Mouse (Mus musculus): ENCODE data around the gene Pnmt. TPM values are rescaled to one million over a fixed set of nuclear protein-coding genes. Genes with fewer than 3 reads are reported as not detected.
A peak's percentile ranks its signal among the peaks of the same experiment; 100 is the strongest.

Gene Pnmt
- polyA plus RNA-seq, 1 experiment from 2014 or later = 2.2 TPM

DNA sequence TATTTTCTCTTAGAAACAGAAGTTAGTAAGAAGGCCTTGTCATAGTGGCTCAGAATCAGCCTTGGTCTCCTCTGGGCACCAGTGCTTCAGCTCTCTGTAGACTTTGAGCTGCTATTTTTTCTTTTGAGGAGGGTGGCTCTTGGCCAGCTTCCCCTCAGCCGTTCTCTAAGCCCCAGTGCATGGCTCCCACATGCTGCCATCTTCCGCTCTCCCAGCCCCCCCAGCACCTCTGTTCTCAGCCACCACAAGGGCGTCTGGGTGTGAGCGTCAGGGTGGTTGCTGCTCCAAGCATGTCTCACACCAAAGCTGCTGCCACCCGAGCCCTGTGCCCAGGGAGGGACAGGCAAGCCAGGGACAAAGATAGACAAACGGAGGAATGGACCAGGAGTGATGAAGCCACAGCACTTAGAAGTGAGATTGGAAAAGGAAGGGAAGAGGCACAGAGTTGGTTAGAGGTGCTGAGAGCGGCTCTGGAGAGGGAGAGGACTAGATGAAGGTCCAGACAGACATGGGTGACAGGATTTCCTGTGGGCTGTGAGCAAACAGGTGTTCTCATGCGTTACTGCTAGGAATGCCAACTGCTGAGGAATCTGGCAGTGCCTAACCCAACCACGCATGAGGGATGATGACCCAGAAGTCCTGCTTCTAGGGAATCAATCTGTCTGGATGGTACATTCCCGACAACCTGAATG lies 18.9 kb upstream of the Pnmt start:
- Histone ChIP-seq H3K9ac (ENCODE audit: low read depth, low read length) (no peak overlapping the region), H3K4me2 (replicated peaks; ENCODE audit: low read depth, low read length) (no peak overlapping the region), H3K27ac (ENCODE audit: low read depth, low read length) (no peak overlapping the region), H3K27me3 (ENCODE audit: control insufficient read depth, insufficient read depth, low read length) (no peaks in the 10 kb centered on the region), H3K36me3 (ENCODE audit: control insufficient read depth, insufficient read depth, low read length) (peaks cover 4% of the 10 kb centered on the region; the same call in 1 of the 2 replicates), H3K9me3 (ENCODE audit: control insufficient read depth, low read length) (no peaks in the 10 kb centered on the region), H3K4me3 (ENCODE audit: low read length) (no peak overlapping the region), H3K4me1 (ENCODE audit: control insufficient read depth, insufficient read depth, low read length) (peaks cover 7% of the 10 kb centered on the region; the same call in 1 of the 2 replicates)
- no peak for ATAC-seq (ENCODE audit: low FRiP score, low TSS enrichment)
- 80% methylated on average over 10 of the region's 10 CpGs for WGBS

DNA sequence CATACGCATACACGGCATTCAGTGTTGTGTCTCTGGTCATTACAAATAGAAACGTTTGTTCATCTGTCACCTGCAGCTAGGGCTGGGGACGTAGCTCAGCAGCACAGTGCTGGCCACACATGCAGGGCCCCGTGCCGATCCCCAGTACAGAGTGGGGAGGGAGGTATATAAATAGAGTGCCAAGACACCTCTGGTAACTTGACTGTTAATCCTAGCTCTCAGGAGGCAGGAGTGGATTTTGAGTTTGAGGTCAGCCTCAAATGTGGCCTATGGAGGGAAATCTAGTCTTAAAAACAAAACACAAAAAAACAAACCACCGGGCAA lies 18.4 kb upstream of the Pnmt start:
- Histone ChIP-seq H3K4me3 (ENCODE audit: low read length) (no peak overlapping the region), H3K9ac (ENCODE audit: low read depth, low read length) (no peak overlapping the region), H3K4me1 (ENCODE audit: control insufficient read depth, insufficient read depth, low read length) (peaks cover 6% of the 10 kb centered on the region; the same call in 1 of the 2 replicates), H3K36me3 (ENCODE audit: control insufficient read depth, insufficient read depth, low read length) (peaks cover 4% of the 10 kb centered on the region; the same call in 1 of the 2 replicates), H3K4me2 (replicated peaks; ENCODE audit: low read depth, low read length) (no peak overlapping the region), H3K27me3 (ENCODE audit: control insufficient read depth, insufficient read depth, low read length) (no peaks in the 10 kb centered on the region), H3K27ac (ENCODE audit: low read depth, low read length) (no peak overlapping the region), H3K9me3 (ENCODE audit: control insufficient read depth, low read length) (no peaks in the 10 kb centered on the region)
- no peak for ATAC-seq (ENCODE audit: low FRiP score, low TSS enrichment)
- 87% methylated on average over 7 of the region's 7 CpGs for WGBS

DNA sequence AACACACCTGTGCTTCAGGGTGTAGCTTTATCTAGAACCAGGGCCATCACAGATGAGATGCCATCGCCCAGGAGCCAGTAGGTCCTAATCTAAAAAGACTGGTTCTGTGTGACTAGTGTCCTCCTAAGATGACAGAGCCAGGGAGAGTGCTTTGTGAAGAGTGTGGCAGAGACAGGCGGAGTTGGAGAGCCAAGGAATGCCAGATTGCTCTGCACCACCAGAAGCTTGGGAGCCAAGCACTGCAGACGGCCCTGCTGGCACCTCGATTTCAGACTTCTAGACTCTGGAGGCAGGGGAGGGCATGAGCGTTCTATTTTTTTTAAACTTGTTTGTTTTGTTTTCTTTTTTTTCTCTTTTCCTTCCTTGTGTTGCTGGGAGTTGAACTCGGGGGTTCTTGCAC lies 16.9 kb upstream of the Pnmt start:
- no peak overlapping the region for H3K27ac ChIP-seq (ENCODE audit: low read depth, low read length)
- WGBS = 75% methylated on average over 6 of the region's 6 CpGs
- ATAC-seq (ENCODE audit: low FRiP score, low TSS enrichment) = no peak

GRCm38 (mm10) chr11:98370588-98370987 lies 15.7 kb upstream of the Pnmt start:
- Histone ChIP-seq H3K4me1 (ENCODE audit: control insufficient read depth, insufficient read depth, low read length) (peaks cover 6% of the 10 kb centered on the region; the same call in 1 of the 2 replicates), H3K36me3 (ENCODE audit: control insufficient read depth, insufficient read depth, low read length) (peaks cover 21% of the 10 kb centered on the region), H3K9me3 (ENCODE audit: control insufficient read depth, low read length) (no peaks in the 10 kb centered on the region), H3K4me3 (ENCODE audit: low read length) (no peak overlapping the region), H3K4me2 (replicated peaks; ENCODE audit: low read depth, low read length) (no peak overlapping the region), H3K27me3 (ENCODE audit: control insufficient read depth, insufficient read depth, low read length) (no peaks in the 10 kb centered on the region), H3K9ac (ENCODE audit: low read depth, low read length) (no peak overlapping the region), H3K27ac (ENCODE audit: low read depth, low read length) (no peak overlapping the region)
- 86% methylated on average over 2 of the region's 2 CpGs for WGBS
- no peak for ATAC-seq (ENCODE audit: low FRiP score, low TSS enrichment)

More for the DNA sequence above, 16.9 kb upstream of the Pnmt start:
- peaks cover 9% of the 10 kb centered on the region; the same call in 1 of the 2 replicates for H3K36me3 ChIP-seq (ENCODE audit: control insufficient read depth, insufficient read depth, low read length)
- no peaks in the 10 kb centered on the region for H3K27me3 ChIP-seq (ENCODE audit: control insufficient read depth, insufficient read depth, low read length)
- no peak overlapping the region for H3K9ac ChIP-seq (ENCODE audit: low read depth, low read length)
- H3K9me3 ChIP-seq (ENCODE audit: control insufficient read depth, low read length) = no peaks in the 10 kb centered on the region
- H3K4me3 ChIP-seq (ENCODE audit: low read length) = no peak overlapping the region
- H3K4me2 ChIP-seq (replicated peaks; ENCODE audit: low read depth, low read length) = no peak overlapping the region
- H3K4me1 ChIP-seq (ENCODE audit: control insufficient read depth, insufficient read depth, low read length) = peaks cover 6% of the 10 kb centered on the region; the same call in 1 of the 2 replicates

DNA sequence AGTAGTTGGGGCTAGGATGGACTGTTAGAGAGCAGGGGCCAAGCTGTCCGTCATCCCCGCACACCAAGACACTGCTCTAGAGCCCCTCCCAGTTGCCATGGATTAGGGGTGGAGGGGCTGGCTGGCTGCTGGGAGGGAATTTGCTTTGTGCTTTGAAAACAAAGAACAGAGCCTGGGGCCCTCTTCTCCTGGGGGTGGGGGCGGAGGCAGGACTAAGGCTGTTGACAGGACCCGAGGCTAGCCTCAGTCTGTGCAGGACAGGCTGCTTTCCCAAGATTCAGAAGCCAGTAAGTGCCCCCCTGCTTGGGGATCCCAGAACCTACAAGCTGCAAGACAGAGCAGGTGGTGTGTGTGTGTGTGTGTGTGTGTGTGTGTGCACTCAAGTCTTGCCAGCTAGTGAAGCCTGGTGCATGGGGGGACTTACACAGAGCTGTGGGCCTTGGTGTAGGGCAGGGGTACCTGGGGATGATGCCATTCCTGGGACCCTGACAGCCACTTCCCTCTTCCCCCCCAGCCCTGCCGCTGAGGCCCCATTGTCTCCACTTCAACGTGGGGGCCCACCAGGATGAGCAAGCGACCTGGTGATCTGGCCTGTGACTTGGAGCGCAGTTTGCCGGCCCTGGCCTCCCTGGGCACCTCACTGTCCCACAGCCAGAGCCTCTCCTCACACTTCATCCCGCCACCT lies 14.6 kb upstream of the Pnmt start:
- Histone ChIP-seq H3K36me3 (ENCODE audit: control insufficient read depth, insufficient read depth, low read length) (peaks cover 26% of the 10 kb centered on the region), H3K4me3 (ENCODE audit: low read length) (no peak overlapping the region), H3K27ac (ENCODE audit: low read depth, low read length) (no peak overlapping the region), H3K27me3 (ENCODE audit: control insufficient read depth, insufficient read depth, low read length) (no peaks in the 10 kb centered on the region), H3K9me3 (ENCODE audit: control insufficient read depth, low read length) (no peaks in the 10 kb centered on the region), H3K9ac (ENCODE audit: low read depth, low read length) (peak overlapping the region; percentile 7; the same call in 1 of the 2 replicates), H3K4me1 (ENCODE audit: control insufficient read depth, insufficient read depth, low read length) (peaks cover 6% of the 10 kb centered on the region; the same call in 1 of the 2 replicates), H3K4me2 (replicated peaks; ENCODE audit: low read depth, low read length) (no peak overlapping the region)
- ATAC-seq (ENCODE audit: low FRiP score, low TSS enrichment) = 0 out of 2 replicates have a peak, but pooled peaks have one; percentile 20
- 59% methylated on average over 10 of the region's 10 CpGs for WGBS

GRCm38 (mm10) chr11:98372406-98372805 lies 13.8 kb upstream of the Pnmt start:
- ATAC-seq (ENCODE audit: low FRiP score, low TSS enrichment) = peak; percentile 16; the same call in 1 of the 2 replicates
- WGBS = 12% methylated on average over 2 of the region's 2 CpGs
- H3K9ac ChIP-seq (ENCODE audit: low read depth, low read length) = no peak overlapping the region

DNA sequence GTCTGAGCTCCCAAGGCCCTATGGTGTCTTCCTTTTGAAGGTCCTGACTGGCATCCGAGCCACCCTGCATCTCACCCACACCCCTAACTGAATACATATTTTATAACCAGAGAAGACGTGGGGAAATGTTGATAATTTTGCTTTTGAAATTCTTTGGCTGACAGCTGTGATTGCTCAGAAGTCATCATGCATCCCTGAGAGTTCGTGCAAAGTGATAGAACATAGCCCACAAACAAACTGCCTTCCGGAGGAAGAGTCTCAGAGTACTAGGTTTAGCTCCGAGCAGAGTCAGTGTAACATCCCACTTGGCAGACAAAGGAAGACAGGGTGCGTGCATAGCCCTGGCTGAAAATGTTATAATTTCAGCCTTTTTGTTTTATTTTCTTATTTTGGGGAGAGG lies 13.0 kb upstream of the Pnmt start:
- Histone ChIP-seq H3K4me3 (ENCODE audit: low read length) (no peak overlapping the region), H3K4me2 (replicated peaks; ENCODE audit: low read depth, low read length) (no peak overlapping the region), H3K4me1 (ENCODE audit: control insufficient read depth, insufficient read depth, low read length) (peaks cover 6% of the 10 kb centered on the region; the same call in 1 of the 2 replicates), H3K27me3 (ENCODE audit: control insufficient read depth, insufficient read depth, low read length) (no peaks in the 10 kb centered on the region), H3K27ac (ENCODE audit: low read depth, low read length) (no peak overlapping the region), H3K36me3 (ENCODE audit: control insufficient read depth, insufficient read depth, low read length) (peaks cover 40% of the 10 kb centered on the region), H3K9ac (ENCODE audit: low read depth, low read length) (no peak overlapping the region), H3K9me3 (ENCODE audit: control insufficient read depth, low read length) (no peaks in the 10 kb centered on the region)
- no peak for ATAC-seq (ENCODE audit: low FRiP score, low TSS enrichment)
- 88% methylated on average over 6 of the region's 6 CpGs for WGBS

More at GRCm38 (mm10) chr11:98372406-98372805, 13.8 kb upstream of the Pnmt start:
- Histone ChIP-seq H3K27ac (ENCODE audit: low read depth, low read length) (no peak overlapping the region), H3K4me2 (replicated peaks; ENCODE audit: low read depth, low read length) (no peak overlapping the region), H3K4me1 (ENCODE audit: control insufficient read depth, insufficient read depth, low read length) (peaks cover 6% of the 10 kb centered on the region; the same call in 1 of the 2 replicates), H3K27me3 (ENCODE audit: control insufficient read depth, insufficient read depth, low read length) (no peaks in the 10 kb centered on the region), H3K9me3 (ENCODE audit: control insufficient read depth, low read length) (no peaks in the 10 kb centered on the region), H3K4me3 (ENCODE audit: low read length) (no peak overlapping the region), H3K36me3 (ENCODE audit: control insufficient read depth, insufficient read depth, low read length) (peaks cover 32% of the 10 kb centered on the region)

- no peak for ATAC-seq (ENCODE audit: low FRiP score, low TSS enrichment)
- Histone ChIP-seq H3K4me2 (replicated peaks; ENCODE audit: low read depth, low read length) (no peak overlapping the region), H3K36me3 (ENCODE audit: control insufficient read depth, insufficient read depth, low read length) (peaks cover 50% of the 10 kb centered on the region), H3K9me3 (ENCODE audit: control insufficient read depth, low read length) (no peaks in the 10 kb centered on the region), H3K4me3 (ENCODE audit: low read length) (no peak overlapping the region), H3K27ac (ENCODE audit: low read depth, low read length) (no peak overlapping the region), H3K9ac (ENCODE audit: low read depth, low read length) (no peak overlapping the region), H3K27me3 (ENCODE audit: control insufficient read depth, insufficient read depth, low read length) (no peaks in the 10 kb centered on the region), H3K4me1 (ENCODE audit: control insufficient read depth, insufficient read depth, low read length) (peaks cover 6% of the 10 kb centered on the region; the same call in 1 of the 2 replicates)
- 89% methylated on average over 8 of the region's 8 CpGs for WGBS
These were observed 12.0 kb upstream of the Pnmt start for GRCm38 (mm10) chr11:98374266-98374665.

DNA sequence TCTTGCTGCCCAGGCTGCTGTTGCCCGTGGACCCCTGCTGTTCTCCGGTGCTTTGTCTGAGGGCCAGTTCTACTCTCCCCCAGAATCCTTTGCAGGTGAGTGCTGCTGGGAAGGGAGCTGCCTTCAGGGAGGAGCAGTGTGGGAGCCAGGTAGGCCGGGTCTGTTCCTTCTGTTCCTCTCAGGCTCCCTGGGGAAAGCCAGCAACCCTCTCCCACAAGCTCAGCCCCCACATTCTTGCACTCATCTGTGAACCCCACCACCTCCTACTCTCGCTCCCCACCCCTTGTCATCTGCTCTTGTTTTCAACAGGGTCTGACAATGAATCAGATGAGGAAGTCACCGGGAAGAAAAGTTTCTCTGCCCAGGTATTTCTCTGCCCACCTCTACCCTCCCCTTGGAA lies 9.5 kb upstream of the Pnmt start:
- no peak for ATAC-seq (ENCODE audit: low FRiP score, low TSS enrichment)
- no peak overlapping the region for H3K27ac ChIP-seq (ENCODE audit: low read depth, low read length)

More for the DNA sequence above, 9.5 kb upstream of the Pnmt start:
- no peak overlapping the region for H3K4me3 ChIP-seq (ENCODE audit: low read length)
- WGBS = 78% methylated on average over 5 of the region's 5 CpGs
- no peaks in the 10 kb centered on the region for H3K9me3 ChIP-seq (ENCODE audit: control insufficient read depth, low read length)
- peaks cover under 1% of the 10 kb centered on the region; the same call in 1 of the 2 replicates for H3K4me1 ChIP-seq (ENCODE audit: control insufficient read depth, insufficient read depth, low read length)
- no peak overlapping the region for H3K4me2 ChIP-seq (replicated peaks; ENCODE audit: low read depth, low read length)
- no peaks in the 10 kb centered on the region for H3K27me3 ChIP-seq (ENCODE audit: control insufficient read depth, insufficient read depth, low read length)
- peaks cover 68% of the 10 kb centered on the region for H3K36me3 ChIP-seq (ENCODE audit: control insufficient read depth, insufficient read depth, low read length)
- no peak overlapping the region for H3K9ac ChIP-seq (ENCODE audit: low read depth, low read length)
